Mouse (Mus musculus): ENCODE results near the gene Cux2. TPM values are rescaled to one million over a fixed set of nuclear protein-coding genes. Genes with fewer than 3 reads are reported as not detected.
A peak's percentile ranks its signal among the peaks of the same experiment; 100 is the strongest.

Gene Cux2
- polyA plus RNA-seq, 1 experiment = 6.4 TPM

DNA sequence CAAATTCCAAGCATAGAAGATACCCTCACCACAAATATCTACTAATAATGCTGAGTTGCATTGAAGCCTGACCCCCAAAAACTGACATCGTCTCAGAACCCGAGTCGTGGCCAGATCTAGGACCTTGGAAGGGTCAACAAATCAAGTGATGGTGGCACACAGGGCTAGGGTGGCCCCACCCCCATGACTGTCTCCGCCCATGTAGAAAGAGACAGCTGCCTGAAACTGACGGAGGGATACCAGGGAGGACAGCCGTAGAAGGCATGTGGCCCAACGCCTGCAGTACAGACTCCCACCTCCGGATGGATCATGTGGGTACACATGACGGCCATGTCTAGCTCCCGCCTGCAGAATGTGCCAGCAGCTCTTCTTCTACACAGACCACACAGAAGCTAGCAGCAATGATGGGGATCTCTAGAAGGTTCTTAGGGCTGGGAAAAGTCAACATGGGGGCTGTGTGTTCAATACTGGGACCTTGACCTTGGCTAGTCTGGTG, 41.9 kb downstream of the Cux2 start:
- no peaks in the 10 kb centered on the region for H3K4me1 ChIP-seq (ENCODE audit: control insufficient read depth, insufficient read depth, low read length)
- DNase-seq = no peak
- WGBS = 77% methylated on average over 10 of the region's 10 CpGs
- no peak overlapping the region for H3K4me3 ChIP-seq (replicated peaks; ENCODE audit: extremely low read depth, low read depth, low read length)
- TF ChIP-seq CTCF (IDR thresholded peaks at IDR 0.05; ENCODE audit: insufficient read depth, low read length) (no peak), POLR2A (IDR thresholded peaks at IDR 0.05; ENCODE audit: borderline replicate concordance, extremely low read depth, low read depth, low read length) (no peak)

DNA sequence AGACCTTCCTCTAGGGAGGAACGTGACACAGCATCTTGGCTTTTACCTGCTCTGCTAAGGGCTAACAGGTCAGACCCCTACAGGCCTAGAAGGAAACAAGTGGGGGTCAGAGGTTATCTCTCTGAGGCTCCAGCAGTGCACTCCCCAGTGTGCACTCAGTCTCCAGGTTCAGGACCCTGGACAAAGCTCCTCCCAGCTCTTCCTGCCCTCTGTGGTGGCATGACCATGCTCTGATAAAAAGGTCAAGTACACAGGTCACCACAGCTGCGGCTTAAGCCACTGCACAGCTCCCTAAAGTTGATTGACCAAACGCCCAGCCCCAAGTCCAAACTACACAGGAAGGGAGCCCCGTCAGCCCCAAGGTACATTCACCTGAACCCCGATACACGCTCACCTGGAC, 46.4 kb downstream of the Cux2 start:
- Histone ChIP-seq H3K4me1 (ENCODE audit: control insufficient read depth, insufficient read depth, low read length) (no peaks in the 10 kb centered on the region), H3K4me3 (replicated peaks; ENCODE audit: extremely low read depth, low read depth, low read length) (no peak overlapping the region)
- 57% methylated on average over 6 of the region's 6 CpGs for WGBS
- no peak for DNase-seq
- TF ChIP-seq CTCF (IDR thresholded peaks at IDR 0.05; ENCODE audit: insufficient read depth, low read length) (no peak), POLR2A (IDR thresholded peaks at IDR 0.05; ENCODE audit: borderline replicate concordance, extremely low read depth, low read depth, low read length) (no peak)

DNA sequence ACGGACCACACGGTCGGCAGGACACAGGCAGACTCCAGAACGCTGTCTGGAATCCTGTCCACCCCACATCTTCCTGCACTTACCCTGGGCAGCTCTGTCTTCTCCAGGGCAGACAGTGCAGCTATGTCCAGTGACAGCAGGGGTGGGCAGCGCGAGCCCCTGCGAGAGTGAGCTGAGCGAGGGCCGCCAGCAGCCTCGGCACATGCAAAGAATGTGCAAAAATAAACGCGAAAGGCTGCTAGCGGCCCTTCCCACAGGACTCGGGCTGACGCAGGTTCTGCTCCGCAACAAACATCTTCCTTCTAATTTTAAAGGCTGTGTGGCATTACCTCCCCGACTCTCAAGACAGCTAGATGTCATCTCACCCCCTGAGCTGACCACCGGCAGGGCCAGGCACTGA, 47.8 kb downstream of the Cux2 start:
- DNase-seq = no peak
- no peak overlapping the region for H3K4me3 ChIP-seq (replicated peaks; ENCODE audit: extremely low read depth, low read depth, low read length)
- no peak for TF ChIP-seq CTCF (IDR thresholded peaks at IDR 0.05; ENCODE audit: insufficient read depth, low read length)
- no peak for TF ChIP-seq POLR2A (IDR thresholded peaks at IDR 0.05; ENCODE audit: borderline replicate concordance, extremely low read depth, low read depth, low read length)
- H3K4me1 ChIP-seq (ENCODE audit: control insufficient read depth, insufficient read depth, low read length) = no peaks in the 10 kb centered on the region
- WGBS = 48% methylated on average over 18 of the region's 18 CpGs

DNA sequence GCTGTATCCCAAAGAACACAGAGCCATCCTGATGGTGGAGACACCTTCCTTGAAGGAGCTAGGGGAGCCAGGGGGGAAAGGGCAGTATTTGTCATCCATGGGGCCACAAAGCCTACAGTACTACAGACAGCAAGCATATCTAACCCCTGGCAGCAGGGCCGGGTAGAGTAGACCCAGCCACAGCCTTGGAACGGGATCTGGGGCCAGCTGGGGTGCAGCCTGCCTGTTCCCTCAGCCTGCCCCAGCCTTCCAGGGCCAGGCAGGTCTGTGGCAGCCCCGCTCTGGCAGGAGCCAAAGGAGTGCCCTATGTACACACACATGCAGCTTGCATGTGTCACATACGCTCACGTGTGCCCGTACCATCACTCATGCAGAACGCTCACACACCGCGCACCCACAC, 48.6 kb downstream of the Cux2 start:
- Histone ChIP-seq H3K4me1 (ENCODE audit: control insufficient read depth, insufficient read depth, low read length) (no peaks in the 10 kb centered on the region), H3K4me3 (replicated peaks; ENCODE audit: extremely low read depth, low read depth, low read length) (no peak overlapping the region)
- 92% methylated on average over 9 of the region's 9 CpGs for WGBS
- no peak for TF ChIP-seq CTCF (IDR thresholded peaks at IDR 0.05; ENCODE audit: insufficient read depth, low read length)
- DNase-seq = no peak

DNA sequence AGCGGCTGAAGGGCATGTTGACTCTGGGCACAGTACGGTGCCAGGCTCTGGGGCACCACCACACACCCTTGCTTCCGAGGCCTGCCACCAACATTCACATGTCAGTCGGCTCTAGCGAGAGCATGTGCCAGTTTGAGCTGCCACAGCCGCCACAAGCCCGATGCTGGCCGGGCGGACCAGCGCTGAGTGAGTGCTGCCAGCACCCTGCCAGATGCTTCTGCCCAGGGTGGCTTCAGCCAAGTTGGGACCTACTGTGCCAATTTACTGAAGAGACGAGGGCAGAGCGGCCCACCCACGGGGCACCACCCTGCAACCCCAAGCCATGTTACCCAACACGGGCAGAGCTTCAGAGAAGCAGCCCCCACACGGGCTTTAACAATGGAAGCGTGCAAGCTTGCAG, 49.5 kb downstream of the Cux2 start:
- TF ChIP-seq POLR2A (IDR thresholded peaks at IDR 0.05; ENCODE audit: borderline replicate concordance, extremely low read depth, low read depth, low read length) (no peak), CTCF (IDR thresholded peaks at IDR 0.05; ENCODE audit: insufficient read depth, low read length) (no peak)
- DNase-seq = no peak

DNA sequence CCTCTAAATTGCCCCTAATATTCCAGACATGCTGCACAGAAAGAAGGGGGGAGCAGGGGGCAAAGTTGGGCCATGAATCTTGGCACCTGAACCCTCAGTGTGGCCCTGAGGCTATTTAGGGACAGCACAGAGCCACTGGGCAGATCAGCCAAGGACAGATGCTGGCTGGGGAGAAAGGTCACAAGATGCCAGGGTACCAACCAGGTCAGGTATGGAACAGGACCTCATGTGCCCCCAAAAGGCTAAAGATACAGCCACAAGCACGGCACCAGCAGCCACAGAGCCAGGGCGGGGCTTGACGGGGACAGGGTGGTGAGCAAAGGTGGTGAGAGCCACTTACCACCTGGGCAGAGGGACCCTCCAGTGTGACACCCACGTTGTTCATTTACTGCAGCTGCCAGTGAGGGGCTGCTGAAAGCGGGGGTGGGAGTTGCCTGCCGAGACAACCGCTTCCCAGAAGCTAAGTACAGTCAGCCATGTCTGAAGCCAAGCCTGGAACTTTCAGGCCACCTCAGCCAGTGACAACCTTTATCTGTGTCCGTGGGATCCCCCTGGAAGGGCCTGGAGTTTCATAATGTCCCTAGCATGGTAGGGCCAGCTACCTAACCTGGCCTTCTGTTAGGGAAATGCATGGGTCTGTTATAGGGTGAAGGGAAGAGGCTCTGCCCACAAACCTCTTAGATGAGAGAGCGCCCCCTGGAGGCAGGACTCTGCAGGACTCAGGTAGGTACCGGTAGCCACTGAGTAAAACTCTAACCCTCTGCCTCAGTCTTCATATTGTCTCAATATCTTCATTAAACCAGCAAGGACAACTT, 50.7 kb downstream of the Cux2 start:
- DNase-seq = peak; percentile 68
- Histone ChIP-seq H3K4me3 (replicated peaks; ENCODE audit: extremely low read depth, low read depth, low read length) (no peak overlapping the region), H3K4me1 (ENCODE audit: control insufficient read depth, insufficient read depth, low read length) (no peaks in the 10 kb centered on the region)
- TF ChIP-seq CTCF (IDR thresholded peaks at IDR 0.05; ENCODE audit: insufficient read depth, low read length) (peak; percentile 69), POLR2A (IDR thresholded peaks at IDR 0.05; ENCODE audit: borderline replicate concordance, extremely low read depth, low read depth, low read length) (no peak)
- WGBS = 64% methylated on average over 10 of the region's 10 CpGs

More for the DNA sequence above, 49.5 kb downstream of the Cux2 start:
- 79% methylated on average over 16 of the region's 16 CpGs for WGBS
- Histone ChIP-seq H3K4me1 (ENCODE audit: control insufficient read depth, insufficient read depth, low read length) (no peaks in the 10 kb centered on the region), H3K4me3 (replicated peaks; ENCODE audit: extremely low read depth, low read depth, low read length) (no peak overlapping the region)

DNA sequence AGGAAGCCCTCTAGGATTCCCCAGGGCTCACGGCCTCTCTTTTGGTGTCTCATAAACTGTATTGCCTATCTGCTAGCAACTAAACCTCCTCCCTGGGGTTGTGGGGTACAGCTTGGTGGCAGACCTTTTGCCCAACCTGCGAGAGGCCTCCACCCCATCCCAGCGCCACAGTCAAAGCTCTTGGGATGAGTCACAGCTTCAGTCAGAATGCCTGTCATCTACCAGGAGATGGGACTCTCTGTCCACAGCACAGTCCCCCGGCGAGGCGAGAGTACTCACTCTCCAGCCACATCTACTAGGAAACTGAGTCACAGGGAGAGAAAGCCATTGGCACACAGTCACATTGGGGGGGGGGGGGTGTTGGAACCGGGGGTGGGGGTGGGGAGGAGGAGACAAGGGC, 51.6 kb downstream of the Cux2 start:
- TF ChIP-seq POLR2A (IDR thresholded peaks at IDR 0.05; ENCODE audit: borderline replicate concordance, extremely low read depth, low read depth, low read length) = no peak
- no peak for TF ChIP-seq CTCF (IDR thresholded peaks at IDR 0.05; ENCODE audit: insufficient read depth, low read length)
- Histone ChIP-seq H3K4me1 (ENCODE audit: control insufficient read depth, insufficient read depth, low read length) (no peaks in the 10 kb centered on the region), H3K4me3 (replicated peaks; ENCODE audit: extremely low read depth, low read depth, low read length) (no peak overlapping the region)
- DNase-seq = no peak
- 83% methylated on average over 7 of the region's 7 CpGs for WGBS

DNA sequence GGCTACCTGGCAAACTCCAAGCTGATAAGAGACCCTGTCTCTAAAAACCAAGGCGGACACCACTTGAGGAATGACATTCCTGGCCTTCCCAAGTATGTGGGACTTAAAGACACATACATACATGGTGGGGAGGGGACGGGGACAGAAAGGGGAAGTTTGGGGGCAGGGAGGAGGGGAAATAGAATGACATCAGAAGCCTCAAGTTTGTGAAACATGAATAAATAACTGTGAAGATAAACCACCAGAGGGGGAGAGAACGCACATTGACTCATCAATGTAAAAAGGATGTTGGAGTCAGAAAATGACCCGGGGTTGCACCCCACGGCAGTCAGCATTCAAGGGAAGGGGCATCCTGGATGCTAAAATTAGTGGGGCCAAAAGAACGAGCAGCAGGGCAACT, 53.2 kb downstream of the Cux2 start:
- Histone ChIP-seq H3K4me3 (replicated peaks; ENCODE audit: extremely low read depth, low read depth, low read length) (no peak overlapping the region), H3K4me1 (ENCODE audit: control insufficient read depth, insufficient read depth, low read length) (no peaks in the 10 kb centered on the region)
- 41% methylated on average over 6 of the region's 6 CpGs for WGBS
- no peak for TF ChIP-seq POLR2A (IDR thresholded peaks at IDR 0.05; ENCODE audit: borderline replicate concordance, extremely low read depth, low read depth, low read length)
- no peak for TF ChIP-seq CTCF (IDR thresholded peaks at IDR 0.05; ENCODE audit: insufficient read depth, low read length)
- DNase-seq = no peak

DNA sequence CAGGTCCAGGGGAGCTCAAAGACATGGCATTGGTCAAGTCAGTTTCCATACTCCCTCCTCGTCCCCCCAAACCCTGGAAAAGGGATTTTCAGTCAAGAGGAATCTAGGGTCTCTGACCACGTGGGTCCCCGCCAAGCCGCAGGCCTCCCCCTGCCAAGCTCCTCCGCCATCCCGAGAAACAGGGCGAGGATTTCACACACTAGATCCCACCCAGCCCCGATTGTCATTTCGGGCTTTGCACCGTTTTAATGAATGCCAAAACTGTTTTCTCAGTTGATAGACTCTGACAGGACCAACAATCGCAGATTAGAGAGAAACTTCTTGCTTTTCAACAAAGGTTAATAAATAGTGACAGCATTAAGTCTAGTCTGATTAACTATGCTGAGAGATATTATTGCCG, 55.1 kb downstream of the Cux2 start:
- Histone ChIP-seq H3K4me3 (replicated peaks; ENCODE audit: extremely low read depth, low read depth, low read length) (no peak overlapping the region), H3K4me1 (ENCODE audit: control insufficient read depth, insufficient read depth, low read length) (no peaks in the 10 kb centered on the region)
- TF ChIP-seq CTCF (IDR thresholded peaks at IDR 0.05; ENCODE audit: insufficient read depth, low read length) = no peak
- no peak for TF ChIP-seq POLR2A (IDR thresholded peaks at IDR 0.05; ENCODE audit: borderline replicate concordance, extremely low read depth, low read depth, low read length)
- no peak for DNase-seq
- WGBS = 82% methylated on average over 12 of the region's 12 CpGs

DNA sequence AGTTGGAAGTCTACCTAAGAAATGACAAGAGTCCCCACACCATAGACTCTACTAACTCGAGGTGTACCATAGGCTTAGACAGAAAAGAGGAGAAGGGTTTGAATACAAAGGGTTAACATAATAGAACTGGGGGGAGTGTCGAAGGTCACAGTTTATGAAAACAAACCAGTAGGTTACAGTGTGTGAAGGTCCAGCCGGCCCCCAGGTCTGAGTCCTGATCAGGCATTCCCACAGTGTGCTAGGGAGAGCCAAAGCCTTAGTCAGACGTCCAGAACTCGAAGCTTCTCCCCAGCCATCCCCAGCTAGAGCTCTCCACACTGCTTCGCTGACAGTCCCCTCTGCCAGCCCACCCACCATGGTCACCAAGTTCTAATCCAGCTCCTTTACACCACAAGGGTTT, 58.0 kb downstream of the Cux2 start:
- DNase-seq = no peak
- no peak overlapping the region for H3K4me3 ChIP-seq (replicated peaks; ENCODE audit: extremely low read depth, low read depth, low read length)
- no peaks in the 10 kb centered on the region for H3K4me1 ChIP-seq (ENCODE audit: control insufficient read depth, insufficient read depth, low read length)
- TF ChIP-seq CTCF (IDR thresholded peaks at IDR 0.05; ENCODE audit: insufficient read depth, low read length) = no peak
- no peak for TF ChIP-seq POLR2A (IDR thresholded peaks at IDR 0.05; ENCODE audit: borderline replicate concordance, extremely low read depth, low read depth, low read length)
- 32% methylated on average over 6 of the region's 6 CpGs for WGBS
